Mouse (Mus musculus) CD8-positive naive resting alpha-beta T cell, adult 2 months (primary cell): ENCODE results near the gene Ankrd52.

Experiments used
- DNase-seq, 2 experiments: peaks; one replicate each; pipeline ENCODE4 v3.0.0; 2022; ENCODE audit warnings: low read depth in 2 of 2, low spot score in 2 of 2

Gene Ankrd52

GRCm38 (mm10) chr10:128401056-128401455, 24.1 kb downstream of the Ankrd52 start, which contains the start of gene Slc39a5:
TSS of gene Slc39a5 (minus strand) at chr10:128401229.
- DNase-seq, result no peak

GRCm38 (mm10) chr10:128401638-128402037, 24.7 kb downstream of the Ankrd52 start:
- DNase-seq, result no peak

GRCm38 (mm10) chr10:128403931-128404330, 27.0 kb downstream of the Ankrd52 start:
- DNase-seq, result no peak

- DNase-seq, result no peak
Measured at GRCm38 (mm10) chr10:128408591-128409535, 31.9 kb downstream of the Ankrd52 start.

GRCm38 (mm10) chr10:128409692-128410559, 33.0 kb downstream of the Ankrd52 start:
- DNase-seq, result peak; percentile 96

- no peak for DNase-seq
Measured at GRCm38 (mm10) chr10:128410560-128410845, 33.6 kb downstream of the Ankrd52 start.

GRCm38 (mm10) chr10:128411211-128412054, 34.5 kb downstream of the Ankrd52 start, which contains the start of the genes Nabp2 and Rnf41:
TSS of gene Nabp2 (minus strand) at chr10:128411492.
TSS of gene Rnf41 (plus strand) at chr10:128411657.
- DNase-seq, result peak; percentile 88 to 93

GRCm38 (mm10) chr10:128412055-128412381, 35.1 kb downstream of the Ankrd52 start:
- DNase-seq, result peak in 1 of 2 experiments; percentile 4

- no peak for DNase-seq
Measured at GRCm38 (mm10) chr10:128412558-128412957, 35.6 kb downstream of the Ankrd52 start.

- no peak for DNase-seq
Measured at GRCm38 (mm10) chr10:128413076-128413475, 36.2 kb downstream of the Ankrd52 start.

- no peak for DNase-seq
Measured at GRCm38 (mm10) chr10:128414848-128415247, 37.9 kb downstream of the Ankrd52 start.

- no peak for DNase-seq
Measured at GRCm38 (mm10) chr10:128422426-128422825, 45.5 kb downstream of the Ankrd52 start.

- DNase-seq, result peak; percentile 21 to 39
Measured at GRCm38 (mm10) chr10:128424604-128425003, 47.7 kb downstream of the Ankrd52 start.

- DNase-seq, result no peak
Measured at GRCm38 (mm10) chr10:128425260-128425659, 48.3 kb downstream of the Ankrd52 start.

- DNase-seq, result no peak
Measured at GRCm38 (mm10) chr10:128429052-128429451, 52.1 kb downstream of the Ankrd52 start.

- no peak for DNase-seq
Measured at GRCm38 (mm10) chr10:128429454-128429853, 52.5 kb downstream of the Ankrd52 start.

GRCm38 (mm10) chr10:128433417-128433816, 56.5 kb downstream of the Ankrd52 start:
- no peak for DNase-seq

GRCm38 (mm10) chr10:128434681-128435080, 57.8 kb downstream of the Ankrd52 start:
- peak; percentile 34 to 44 for DNase-seq

- no peak for DNase-seq
Measured at GRCm38 (mm10) chr10:128435186-128435823, 58.4 kb downstream of the Ankrd52 start.

- no peak for DNase-seq
Measured at GRCm38 (mm10) chr10:128435873-128436272, 59.0 kb downstream of the Ankrd52 start.
